Mouse (Mus musculus) ES-CJ7 (cell line): Measurements from ENCODE around the gene Esrp2.

ENCODE experiments used
- DNase-seq: peaks from one replicate; pipeline ENCODE4 v3.0.0; 2011; ENCODE audit warnings: low read depth, low spot score

Esrp2 gene

DNA sequence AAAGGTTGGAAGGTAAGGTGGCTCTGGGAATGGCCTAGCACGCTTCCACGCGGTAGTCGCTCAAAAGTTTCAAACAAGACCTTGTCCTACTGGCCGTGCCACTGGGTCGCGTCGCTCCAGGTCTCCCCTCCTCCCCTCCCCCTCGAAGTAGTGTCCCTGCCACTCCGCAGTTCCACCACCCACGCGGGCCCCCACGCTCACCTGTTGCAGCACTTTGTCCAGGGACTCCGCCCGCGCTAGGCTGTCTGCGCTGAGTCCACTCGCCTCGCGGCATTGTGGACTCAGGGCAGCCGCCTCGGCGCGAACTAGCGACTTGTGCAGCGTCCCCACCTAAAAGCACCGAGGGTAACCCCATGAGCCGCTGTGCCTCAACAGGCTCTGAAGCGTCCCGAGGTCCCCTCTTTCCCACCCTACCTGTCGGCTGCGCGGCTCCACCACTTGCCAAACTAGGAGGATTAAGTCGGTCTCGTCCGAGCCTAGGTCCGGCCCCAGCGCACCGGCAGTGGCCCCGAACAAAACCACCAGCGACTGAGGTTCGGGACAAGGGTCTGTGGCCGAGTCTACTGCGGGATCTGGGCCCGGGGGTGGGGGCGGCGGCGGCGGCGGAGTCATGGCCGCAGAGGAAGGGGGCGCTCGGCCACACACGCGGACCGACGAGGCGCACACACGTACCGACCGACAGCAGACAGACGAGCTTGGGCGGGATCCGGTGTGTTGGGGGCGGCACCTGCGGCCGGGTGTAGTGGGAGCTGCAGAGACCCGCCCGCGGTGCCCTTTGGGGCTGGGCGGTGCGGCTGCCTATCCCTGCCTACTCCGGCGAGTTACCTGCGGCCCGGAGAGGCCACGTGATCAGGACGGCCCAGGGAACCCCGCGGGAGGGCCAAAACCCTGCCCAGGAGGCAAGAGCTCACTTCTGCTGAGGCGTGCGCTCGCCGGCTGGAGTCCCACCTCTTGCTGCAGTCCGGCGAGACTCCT is at the start of gene Esrp2:
Gene Esrp2, minus strand, starts transcription at position 819 of the 975 bp plus-strand sequence.
- peak; percentile 86 for DNase-seq

DNA sequence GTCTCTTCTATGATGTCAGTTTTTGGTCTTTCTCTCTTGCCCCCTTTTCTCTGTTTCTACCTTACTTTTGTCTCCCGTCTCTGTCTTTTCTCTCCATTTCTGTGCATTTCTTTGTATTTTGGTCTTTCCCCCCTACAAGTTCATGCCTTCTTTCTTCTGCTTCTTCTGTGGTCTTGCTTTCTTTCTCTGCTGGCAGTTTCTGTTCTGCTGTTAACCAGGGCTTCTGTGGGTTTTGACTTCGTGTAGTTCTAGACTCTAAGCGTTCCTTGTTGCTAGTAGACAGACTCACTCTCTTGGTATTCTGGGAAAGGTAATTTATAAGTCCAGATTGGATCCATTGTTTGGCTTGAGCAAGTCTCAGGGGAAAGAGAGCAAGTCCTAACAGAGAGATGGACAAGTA is 49.6 kb upstream of the Esrp2 start:
- no peak for DNase-seq

DNA sequence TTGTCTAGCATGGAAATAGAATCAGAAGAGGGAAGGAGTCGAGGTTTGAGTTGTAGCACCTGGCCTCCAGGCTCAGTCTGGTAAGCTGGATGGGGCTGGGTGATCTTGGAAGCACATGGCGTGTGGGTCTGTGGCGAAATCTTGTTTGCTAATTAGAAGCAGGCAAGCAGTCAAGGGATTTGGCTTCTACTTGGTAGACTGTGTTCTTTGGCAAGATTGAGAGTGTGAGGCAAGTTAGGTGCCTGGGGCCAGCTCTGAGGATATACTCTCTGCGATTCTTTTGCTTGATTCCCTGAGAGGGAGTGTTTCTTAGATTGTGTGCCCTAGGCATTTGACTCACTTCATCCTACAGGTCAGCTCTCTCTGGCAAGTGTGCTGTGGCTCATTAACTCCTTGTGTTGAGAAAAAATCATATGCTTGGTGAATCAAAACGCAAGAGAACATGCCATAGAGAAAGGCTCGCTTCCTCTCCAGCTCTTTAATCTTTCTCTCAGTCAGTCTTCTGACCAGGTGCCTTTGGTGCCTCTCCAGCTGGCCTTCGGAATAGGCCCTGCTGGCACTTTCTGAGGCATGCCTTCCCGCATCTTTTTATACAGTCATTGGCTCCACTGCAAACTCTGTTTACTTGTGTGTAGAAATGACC is 49.0 kb upstream of the Esrp2 start:
- DNase-seq: no peak

DNA sequence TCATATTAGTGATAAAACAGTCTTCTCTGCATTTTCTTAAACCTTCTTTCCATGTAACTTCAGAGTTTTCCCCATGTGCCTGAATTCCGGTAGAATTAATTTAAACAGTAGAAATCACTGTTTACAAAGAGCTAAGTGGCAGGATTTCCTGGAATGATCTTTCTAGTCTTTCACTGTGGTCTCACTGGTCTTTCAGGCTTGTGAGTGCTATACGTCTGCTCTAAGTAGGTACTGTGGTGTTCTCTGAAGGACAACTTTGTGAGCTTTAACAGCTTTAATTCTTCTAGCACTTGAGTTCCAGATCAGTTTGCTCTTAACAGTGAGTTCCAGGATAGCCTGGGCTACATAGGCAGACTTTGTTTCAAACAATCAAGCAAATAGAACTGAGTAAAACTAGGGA is 41.7 kb upstream of the Esrp2 start:
- DNase-seq: no peak

DNA sequence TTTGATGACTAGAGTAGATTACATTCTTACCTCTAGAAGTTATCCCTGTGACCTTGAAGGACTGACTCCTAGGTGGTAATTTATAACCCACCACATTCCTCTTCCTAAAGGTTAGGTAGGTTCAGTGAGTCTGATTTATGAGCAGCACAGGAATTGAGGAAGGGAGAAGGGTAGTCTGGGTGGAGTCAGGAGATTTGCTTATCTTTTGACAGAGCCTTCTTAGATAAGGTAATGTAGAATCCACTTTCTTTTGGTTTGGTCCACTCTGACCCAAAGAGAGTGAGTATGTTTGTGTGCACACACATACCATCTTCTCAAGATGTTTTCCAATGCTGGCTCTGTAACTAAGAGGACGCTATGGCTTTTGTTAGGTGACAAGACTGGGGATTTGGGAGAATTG is 40.8 kb upstream of the Esrp2 start:
- no peak for DNase-seq

DNA sequence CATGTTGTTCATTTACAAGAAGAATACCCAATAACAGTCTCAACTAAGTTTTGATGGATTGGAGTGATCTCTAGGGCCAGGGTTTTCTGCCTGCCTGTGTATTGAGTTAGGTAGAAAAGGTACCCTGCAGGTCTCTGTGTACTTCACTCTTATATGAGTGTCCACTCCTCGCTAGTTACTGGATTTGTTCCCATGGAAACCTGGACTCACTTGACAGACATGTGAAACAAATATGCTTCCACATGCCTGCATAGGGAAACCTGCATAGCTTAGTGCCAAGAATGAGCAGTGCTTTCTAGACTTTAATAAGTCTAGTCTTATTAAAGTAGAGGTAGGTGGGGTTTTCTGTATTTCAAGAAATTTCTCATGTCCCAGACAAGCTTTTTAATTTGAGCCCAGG is 40.1 kb upstream of the Esrp2 start:
- DNase-seq: no peak

DNA sequence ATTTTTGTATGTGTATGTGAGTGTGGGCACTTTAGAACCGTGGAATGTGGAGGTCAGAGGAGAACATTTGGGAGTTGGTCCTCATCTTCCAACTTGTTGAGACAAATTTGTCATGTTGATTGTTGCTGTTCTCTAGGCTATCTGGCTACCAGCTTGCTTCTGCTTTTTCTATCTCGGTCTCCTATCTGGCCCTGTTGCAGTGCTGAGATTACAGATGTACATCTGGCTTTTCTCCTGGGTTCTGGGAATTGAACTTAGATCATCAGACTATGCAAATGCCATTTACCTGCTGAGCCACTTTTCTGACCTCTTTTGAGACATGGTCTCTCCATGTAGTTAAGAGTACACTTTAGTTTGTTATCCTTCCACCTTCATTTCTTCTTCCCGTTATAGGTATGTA is 36.8 kb upstream of the Esrp2 start:
- no peak for DNase-seq

DNA sequence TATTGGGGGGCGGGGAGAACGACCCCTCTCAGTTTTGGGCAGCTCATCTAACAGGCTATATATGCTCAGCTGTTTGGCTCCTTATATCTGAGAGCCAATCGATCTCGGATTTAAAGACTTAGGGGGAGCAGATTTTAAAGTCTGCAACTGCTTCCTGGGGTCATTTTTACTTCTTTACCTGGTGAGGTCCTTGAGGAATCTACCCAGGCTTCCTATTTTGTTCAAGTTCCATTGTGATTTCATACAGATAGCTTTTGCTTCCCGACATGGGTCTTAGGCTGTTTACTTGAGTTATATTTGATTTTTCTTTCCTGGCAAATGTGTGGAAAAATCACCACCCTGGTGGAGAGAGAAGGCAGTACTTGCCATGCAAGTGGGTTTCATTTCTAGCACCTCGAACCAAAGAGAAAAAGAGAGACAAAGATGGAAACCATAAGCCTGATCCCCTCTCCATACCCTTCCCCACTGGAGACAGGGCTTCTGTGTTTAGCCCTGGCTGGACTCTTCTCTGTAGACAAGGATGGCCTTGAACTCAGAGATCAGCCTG is 33.2 kb upstream of the Esrp2 start:
- no peak for DNase-seq

DNA sequence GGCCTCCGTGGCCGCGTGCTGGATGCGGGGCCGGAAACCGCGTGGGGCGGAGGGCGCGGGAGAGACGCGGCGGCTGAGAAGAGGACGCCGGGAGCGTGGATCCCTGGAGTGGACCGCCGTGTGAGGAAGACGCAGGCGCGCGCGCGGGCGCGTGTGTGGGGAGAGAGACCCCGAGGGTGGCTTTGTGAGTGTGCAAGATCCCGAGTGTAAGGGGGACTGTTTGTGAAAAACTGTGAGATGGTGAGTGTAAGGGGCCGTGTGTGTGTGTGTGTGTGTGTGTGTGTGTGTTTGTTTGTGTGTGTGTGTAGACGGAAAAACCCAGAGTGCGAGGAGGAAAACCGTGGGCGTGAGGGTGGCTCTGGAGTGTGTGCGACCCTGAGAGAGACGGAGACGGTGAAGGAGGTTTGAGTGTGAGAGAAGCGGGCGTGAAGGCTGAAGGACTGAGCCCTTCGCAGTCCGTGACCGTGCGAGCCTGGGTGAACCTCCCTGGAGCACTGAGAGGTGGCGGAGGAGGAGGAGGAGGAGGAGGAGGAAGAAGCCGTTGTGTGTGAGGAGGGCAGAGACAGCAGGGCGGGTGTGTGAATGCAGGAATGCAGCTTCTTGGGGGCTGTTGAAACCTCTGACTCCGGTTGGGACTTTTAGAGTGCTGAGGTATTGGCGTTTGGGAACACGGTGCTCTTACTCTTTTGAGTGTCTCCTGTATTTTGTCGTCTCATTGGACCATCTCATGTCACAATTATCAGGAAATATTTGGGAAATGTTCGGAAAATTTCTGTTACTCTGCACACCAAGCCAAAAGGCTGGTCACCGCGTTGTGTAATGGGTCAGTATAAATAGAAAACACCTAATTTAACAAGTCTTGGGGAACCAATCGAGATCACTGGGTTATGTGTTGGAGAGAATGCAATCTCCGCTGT is 32.5 kb upstream of the Esrp2 start:
- peak; percentile 66 for DNase-seq

DNA sequence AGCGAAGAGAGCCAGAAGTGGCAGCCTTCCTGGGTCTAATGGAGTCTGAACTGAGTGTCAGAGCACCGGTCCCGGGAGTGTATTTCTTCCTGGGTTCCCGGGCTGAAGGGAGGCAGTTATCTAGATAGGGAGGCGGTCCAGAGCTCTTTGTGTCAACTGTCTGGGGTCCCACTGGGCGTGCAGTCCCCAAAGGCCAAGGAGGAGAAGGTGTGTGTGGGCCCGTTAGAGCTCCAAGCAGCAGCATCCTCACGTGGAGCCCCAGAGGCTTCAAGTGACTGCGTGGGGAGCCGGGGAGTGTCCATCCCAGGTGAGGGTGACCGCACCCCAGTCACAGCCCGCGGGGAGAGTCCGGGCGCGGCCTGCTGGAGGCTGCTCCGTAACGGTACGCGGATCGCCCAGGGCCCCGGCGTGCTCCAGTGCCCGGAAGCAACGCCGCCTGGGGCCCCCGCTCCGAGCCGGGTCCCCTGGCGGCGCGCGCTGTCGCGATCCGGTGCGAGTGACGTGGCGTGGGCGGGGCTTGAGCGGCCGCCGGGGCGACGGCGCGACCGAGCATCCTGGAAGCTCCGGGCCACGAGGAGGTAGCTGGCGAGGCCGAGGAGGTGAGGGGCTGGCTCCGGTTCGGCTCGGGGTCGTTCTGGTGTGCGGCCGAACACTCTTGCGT is 31.7 kb upstream of the Esrp2 start, which contains the start of gene Slc7a6:
Gene Slc7a6, plus strand, starts transcription at position 502 of the 661 bp plus-strand sequence.
- DNase-seq: peak; percentile 72

DNA sequence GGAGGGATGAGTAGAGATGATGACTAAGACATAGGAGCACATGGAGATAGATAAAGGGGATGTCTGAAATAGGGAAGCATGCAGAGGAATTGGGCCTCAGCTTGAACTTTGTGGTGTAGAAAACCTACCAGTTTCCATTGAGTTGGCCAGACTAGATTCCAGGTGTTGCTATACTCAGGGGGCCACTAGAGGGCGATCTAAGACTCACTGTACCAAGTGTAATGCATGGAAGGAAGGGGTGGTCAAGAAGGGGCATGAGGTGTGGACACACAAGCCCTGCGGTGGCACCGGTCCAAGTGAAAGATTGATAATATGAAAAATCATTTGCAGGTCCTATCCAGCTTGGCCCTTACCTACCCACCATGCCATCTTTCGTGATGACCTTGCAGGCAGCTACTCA is 28.7 kb upstream of the Esrp2 start:
- DNase-seq: peak; percentile 80

DNA sequence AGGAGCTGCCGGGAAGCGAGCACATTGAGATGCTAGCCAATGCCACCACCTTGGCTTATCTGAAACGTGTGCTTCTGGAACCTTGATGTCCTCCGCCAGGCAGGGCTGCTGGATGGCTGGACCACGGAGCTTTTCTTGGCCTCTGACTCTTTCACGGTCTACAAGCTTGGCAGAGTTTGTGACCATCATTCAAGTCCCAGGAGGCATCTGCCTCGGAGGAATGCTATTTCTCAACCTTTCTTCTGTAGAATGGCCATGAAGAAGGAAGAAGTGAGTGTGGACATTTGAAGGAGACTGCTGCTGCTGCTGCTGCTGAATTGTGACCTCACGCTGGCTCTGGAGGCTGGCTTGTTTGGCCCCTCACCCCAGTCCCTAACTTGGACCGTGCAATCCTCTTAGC is 26.5 kb upstream of the Esrp2 start:
- DNase-seq: no peak

DNA sequence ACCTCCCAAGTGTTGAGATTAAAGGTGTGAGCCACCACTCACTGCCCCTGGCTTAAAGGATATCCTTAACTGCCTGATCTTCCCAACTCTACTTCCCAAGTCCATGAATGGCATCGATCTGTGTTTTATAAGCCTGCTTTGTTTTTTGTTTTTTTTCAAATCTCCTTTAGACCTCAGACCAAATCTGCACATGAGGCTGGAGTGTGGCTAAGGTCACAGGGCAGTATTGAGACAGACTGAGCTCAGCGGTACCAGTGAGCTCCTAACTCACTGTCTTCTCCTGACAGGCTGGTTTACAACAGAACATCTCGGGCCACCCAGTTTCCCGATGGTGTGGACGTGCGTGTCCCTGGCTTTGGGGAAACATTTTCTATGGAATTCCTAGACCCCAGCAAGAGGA is 23.1 kb upstream of the Esrp2 start:
- no peak for DNase-seq

DNA sequence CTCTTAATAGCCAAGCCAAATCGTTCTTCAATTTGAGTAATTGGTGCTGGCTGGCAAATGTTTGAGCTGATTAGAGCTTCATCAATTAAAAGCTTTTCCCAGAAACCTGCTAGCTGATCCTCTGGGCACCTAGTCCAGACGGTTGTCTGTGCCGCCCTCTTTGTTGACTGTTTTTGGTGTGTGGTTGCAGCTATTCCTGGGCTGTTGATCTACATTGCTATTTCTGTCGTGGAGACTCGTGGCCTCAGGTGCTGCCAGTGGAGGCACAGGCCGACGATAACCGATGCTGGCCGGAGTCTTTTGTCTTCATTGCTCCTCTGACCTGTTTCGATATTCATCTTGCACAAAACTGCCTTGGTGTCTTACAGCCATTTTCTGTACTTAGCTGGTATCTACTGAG is 21.6 kb upstream of the Esrp2 start:
- no peak for DNase-seq

DNA sequence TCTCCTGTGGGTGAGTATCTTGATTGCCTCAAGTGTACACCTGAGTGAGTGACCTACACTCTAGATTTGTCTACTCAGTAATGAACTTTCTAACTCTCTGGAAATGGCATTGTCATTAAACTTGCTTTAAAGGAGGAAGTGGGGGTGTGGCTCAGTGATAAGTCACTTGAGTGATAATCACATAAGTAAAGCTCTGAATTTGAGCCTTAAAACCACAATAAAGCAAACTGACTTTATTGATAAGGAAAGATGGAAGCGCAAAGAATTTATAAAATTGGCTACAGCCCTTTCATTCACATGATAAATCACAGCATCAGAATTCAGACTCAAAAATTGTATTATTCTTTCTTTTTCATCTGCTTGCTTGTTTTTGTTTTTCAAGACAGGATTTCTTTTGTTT is 20.6 kb upstream of the Esrp2 start:
- DNase-seq: no peak

DNA sequence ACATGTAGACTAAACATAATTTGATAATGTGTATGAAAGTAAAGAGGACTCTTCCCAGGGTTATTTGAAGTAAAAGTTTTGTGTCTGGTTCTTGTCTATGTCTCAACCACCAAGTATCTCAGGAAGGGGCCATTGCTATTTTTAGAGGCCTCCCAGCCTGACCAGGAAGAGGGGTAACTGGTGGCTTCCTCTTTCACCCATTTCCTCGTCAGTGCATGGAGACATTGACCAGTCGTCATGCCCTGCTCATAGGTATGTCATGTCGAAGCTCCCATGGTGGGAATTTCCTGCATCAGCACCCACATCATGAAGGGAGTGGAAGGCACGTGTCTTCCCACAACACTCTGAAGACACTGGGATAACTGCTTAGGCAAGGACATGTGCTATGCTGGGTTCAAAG is 16.1 kb upstream of the Esrp2 start:
- DNase-seq: no peak

DNA sequence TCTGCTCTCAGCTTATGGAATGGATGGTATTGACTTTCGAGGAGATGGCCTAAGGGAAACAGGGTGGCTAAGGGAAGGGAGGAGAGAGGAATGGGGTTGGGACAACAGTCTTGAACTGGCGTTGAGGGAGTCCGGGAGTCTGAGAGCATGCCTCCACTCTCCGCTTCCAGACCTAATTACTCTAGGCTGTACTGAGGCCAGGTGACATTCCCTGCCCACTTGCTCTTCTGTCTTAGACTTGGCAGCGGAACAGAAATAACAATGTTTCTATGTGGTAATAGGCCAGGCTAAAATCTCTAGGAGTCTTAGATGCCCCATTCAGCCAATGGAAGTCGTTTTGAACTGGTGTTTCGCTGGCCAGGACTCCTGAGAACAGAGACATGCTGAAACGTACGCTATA is 14.3 kb upstream of the Esrp2 start:
- DNase-seq: no peak

DNA sequence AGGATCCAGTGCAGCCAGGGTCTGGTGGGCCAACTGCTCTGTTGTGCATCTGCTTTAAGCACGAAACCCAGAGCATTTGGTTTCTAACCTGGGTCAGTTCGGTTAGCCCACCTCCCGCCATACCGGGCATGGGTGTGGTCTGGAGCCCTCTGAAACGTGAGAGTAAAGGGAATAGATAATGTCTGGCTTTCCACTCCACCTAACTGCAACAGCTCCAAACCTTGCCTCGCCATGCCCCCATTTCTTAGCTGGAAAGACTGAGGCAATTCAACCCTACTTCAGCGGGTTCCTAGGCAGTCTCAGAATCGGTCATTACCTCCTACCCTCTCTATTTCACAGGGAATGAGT is 13.9 kb upstream of the Esrp2 start:
- DNase-seq: no peak

DNA sequence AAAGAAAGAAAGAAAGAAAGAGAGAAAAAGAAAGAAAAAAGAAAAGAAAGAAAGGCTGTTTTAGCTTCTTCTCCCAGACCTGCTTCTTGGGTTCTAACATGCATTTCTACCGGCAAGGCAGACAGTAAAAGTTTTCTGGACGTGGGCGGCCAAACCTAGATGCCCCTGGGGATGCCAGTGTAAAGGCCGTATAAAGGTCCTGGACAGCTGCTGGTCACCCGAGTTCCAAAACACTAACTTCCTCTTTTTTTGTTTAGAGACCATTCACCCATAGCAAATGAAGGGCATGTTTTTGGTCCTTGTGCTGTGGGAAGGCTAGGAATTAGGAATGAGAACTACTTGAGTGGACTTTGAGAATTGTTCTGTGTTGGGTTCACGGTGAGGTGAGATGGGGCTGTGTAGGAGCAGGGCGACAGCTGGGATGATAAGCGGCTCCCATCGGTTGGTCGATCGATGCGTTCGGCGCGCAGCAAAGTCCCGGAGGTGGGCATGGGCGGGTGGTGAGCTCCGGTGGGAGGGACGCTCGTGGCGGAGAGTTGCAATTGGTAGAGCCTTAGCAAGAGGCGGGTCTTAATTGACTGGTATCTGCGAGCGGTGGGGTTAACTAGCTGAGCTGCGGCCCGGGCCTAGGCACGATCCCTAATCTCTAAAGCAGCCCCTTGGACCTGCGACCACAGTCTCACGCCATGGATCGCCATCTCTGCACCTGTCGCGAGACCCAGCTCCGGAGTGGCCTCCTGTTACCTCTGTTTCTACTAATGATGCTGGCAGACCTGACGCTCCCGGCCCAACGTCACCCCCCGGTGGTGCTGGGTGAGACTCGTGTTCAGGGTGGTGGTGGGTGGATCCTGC is 13.3 kb upstream of the Esrp2 start, which contains the start of gene Pla2g15:
Gene Pla2g15, plus strand, starts transcription at position 599 of the 852 bp plus-strand sequence.
- peak; percentile 98 for DNase-seq

DNA sequence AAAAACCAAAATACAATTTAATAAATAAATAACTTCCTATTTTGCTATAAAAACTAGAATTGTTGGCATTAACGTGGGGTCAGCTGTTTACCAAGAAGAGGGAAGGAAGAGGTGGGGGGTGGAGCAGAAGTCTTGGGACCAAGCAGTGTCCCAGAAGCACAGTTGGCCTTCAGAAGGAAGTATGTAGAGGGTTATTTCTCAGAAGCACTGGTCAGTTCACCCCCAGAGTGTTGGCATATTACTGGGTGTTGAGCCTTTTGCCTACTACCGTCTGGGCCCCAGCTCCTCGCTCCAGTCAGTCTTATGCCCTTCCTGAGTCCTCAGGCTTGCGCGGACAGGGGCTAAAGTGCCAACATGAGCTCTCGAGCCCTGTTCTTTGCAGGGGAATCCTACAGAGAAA is 12.3 kb upstream of the Esrp2 start:
- no peak for DNase-seq
